Mouse (Mus musculus): Measurements from ENCODE around the gene Hpse.

Hpse gene

GRCm38 (mm10) chr5:100685631-100686030, 33.9 kb downstream of the Hpse start:
- no peak for DNase-seq

- DNase-seq: no peak
Measured at GRCm38 (mm10) chr5:100680542-100680933, 39.0 kb downstream of the Hpse start.

- DNase-seq: no peak
Measured at GRCm38 (mm10) chr5:100679911-100680541, 39.5 kb downstream of the Hpse start.

GRCm38 (mm10) chr5:100674711-100675376, 44.7 kb downstream of the Hpse start, which contains the start of gene Coq2:
Gene Coq2 (minus strand): TSS chr5:100675140.
- peak; percentile 87 for DNase-seq

- DNase-seq: peak; percentile 87
Measured at GRCm38 (mm10) chr5:100673745-100674486, 45.6 kb downstream of the Hpse start.

GRCm38 (mm10) chr5:100672403-100672802, 47.1 kb downstream of the Hpse start:
- DNase-seq: no peak

GRCm38 (mm10) chr5:100671897-100672296, 47.6 kb downstream of the Hpse start:
- no peak for DNase-seq

- peak; percentile 47 for DNase-seq
Measured at GRCm38 (mm10) chr5:100671398-100671797, 48.1 kb downstream of the Hpse start.

GRCm38 (mm10) chr5:100666965-100667364, 52.6 kb downstream of the Hpse start:
- DNase-seq: no peak

GRCm38 (mm10) chr5:100663854-100664253, 55.7 kb downstream of the Hpse start:
- peak; percentile 65 for DNase-seq

- DNase-seq: no peak
Measured at GRCm38 (mm10) chr5:100663011-100663410, 56.5 kb downstream of the Hpse start.

- no peak for DNase-seq
Measured at GRCm38 (mm10) chr5:100658460-100658859, 61.1 kb downstream of the Hpse start.

GRCm38 (mm10) chr5:100656352-100656751, 63.2 kb downstream of the Hpse start:
- DNase-seq: no peak

GRCm38 (mm10) chr5:100652327-100652726, 67.2 kb downstream of the Hpse start:
- DNase-seq: no peak

- peak; percentile 31 for DNase-seq
Measured at GRCm38 (mm10) chr5:100651486-100651885, 68.0 kb downstream of the Hpse start.

- DNase-seq: no peak
Measured at GRCm38 (mm10) chr5:100650969-100651368, 68.5 kb downstream of the Hpse start.

GRCm38 (mm10) chr5:100648546-100648945, 71.0 kb downstream of the Hpse start:
- no peak for DNase-seq

- DNase-seq: no peak
Measured at GRCm38 (mm10) chr5:100648046-100648445, 71.5 kb downstream of the Hpse start.

- DNase-seq: no peak
Measured at GRCm38 (mm10) chr5:100646558-100646957, 73.0 kb downstream of the Hpse start.

- peak; percentile 44 for DNase-seq
Measured at GRCm38 (mm10) chr5:100643991-100644535, 75.5 kb downstream of the Hpse start.

- peak; percentile 50 for DNase-seq
Measured at GRCm38 (mm10) chr5:100643253-100643990, 76.1 kb downstream of the Hpse start.

- no peak for DNase-seq
Measured at GRCm38 (mm10) chr5:100642316-100642715, 77.2 kb downstream of the Hpse start.

GRCm38 (mm10) chr5:100638483-100638882, 81.0 kb downstream of the Hpse start:
- no peak for DNase-seq

Measured in thymus, postnatal 14 days (tissue).